Mouse (Mus musculus): ENCODE measurements around the gene Birc7. TPM values are rescaled to one million over a fixed set of nuclear protein-coding genes. Genes with fewer than 3 reads are reported as not detected.

Gene Birc7
- total RNA-seq, 2 experiments from 2014 or later: 0.33 TPM; not detected in 1

GRCm38 (mm10) chr2:180905556-180906221 is 23.1 kb upstream of the Birc7 start:
- DNase-seq: no peak

DNA sequence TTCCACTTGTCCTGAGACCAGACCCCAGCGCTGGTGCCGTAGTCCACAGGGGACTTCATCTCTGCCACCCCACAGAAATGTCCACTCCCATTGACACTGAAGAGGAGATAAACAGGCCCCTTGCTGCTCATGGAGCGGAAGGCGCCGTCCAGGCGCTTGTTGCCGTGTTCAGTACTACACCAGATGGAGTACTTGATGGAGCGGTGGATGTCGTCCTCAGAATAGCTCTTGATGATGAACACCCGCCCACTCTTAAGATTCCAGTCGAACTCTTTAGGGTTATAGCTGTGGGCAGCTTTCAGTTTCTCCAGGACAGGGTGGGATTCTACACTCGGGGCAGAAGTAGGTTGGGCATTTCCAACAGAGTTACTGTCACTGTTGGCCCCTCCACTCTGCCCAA is 17.9 kb upstream of the Birc7 start:
- DNase-seq: peak in 1 of 2 experiments; percentile 23

DNA sequence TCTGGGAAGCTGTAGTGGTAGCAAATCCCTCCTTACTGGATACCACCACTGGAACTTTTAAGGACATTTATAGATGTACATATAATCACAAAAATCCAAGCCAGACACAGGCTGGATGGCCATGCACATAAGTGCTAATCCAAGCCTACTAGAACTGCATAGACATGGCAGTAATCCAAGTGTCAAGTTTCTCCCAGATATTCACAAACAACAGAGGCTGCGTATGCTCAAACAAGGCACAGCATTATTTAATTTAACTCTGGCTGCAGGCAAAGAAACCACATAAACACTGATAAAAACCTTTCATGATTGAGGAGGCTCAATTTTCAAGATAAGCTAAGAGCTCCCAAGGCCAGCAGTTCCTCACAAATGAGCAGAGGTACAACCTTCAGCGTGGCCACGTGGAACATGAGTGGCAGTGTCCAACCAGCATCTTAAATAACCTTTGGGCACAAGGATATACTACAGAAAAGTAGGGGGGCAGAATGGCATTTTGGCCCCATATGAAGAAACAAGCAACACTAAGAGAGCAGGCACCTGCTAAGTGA is 12.9 kb upstream of the Birc7 start:
- DNase-seq: no peak

GRCm38 (mm10) chr2:180919913-180920809 is 8.7 kb upstream of the Birc7 start:
- DNase-seq: no peak

DNA sequence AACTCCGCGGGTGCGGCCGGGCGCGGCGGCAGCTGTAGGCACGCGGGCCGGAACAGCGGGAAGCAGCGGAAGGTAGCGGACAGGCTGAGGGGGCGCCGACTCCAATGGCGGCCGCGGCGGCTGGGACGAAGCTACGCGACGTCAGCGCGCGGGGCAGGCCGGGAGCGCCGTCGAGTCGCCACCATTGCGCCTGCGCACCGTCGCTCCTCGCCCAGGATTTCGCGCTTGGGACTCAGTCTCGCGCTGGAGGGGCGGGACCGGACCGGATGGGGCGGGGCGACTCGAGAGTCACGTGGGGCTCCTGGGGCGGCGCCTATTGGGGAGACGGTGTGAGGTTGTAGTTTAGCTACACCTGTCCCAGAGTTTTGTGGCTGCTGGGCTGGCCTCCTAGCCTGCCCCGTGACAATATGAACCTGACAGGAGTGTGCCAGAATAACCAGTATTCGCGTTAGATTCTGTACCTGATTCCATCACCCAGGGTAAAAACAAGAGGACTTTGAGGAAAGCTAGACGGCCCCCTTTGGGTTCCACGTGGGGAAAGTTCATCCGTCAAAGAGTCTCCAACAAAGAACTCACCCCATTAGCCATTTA is 7.9 kb upstream of the Birc7 start, which contains the start of gene Ythdf1:
Gene Ythdf1 (minus strand): TSS at position 140 of the 591 bp plus-strand sequence.
- DNase-seq: peak; percentile 97 to 98

DNA sequence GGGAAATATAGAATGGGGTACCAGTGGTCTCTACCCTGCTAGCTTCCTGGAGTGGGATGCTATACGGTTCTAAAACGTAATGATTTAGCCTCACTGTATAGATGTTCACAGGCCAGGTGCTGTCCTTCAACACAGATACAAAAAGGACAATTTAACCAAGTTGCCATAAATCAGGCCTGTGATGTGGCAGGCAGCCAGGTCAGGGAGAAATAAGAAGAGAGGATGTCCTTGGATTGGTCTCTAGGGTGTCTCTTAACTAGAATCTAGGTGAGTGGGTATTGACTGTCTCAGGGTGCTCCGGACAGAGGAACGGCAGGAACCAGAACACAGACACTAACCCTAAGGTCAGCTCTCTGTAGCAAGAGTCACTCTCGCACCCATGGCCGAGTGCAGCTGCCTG is 6.1 kb upstream of the Birc7 start:
- no peak for DNase-seq

DNA sequence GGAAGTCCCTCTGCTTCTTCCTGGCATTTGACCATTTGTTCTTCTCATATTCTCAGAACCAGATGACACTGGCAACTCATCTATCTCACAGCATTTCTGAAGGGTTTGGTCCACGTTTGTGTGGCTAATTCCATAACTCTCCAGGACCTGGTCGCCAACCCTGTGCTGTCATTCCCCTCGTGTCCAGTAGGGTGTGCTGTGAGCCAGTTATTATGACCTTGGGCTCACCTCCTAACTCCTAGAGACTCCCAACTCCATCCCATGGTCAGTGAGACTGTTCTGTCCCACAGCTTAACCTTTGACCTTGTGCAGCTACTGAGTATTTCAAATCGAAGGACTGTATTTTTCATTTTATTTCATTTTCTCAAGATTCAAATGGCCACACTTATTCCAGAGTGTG is 3.6 kb upstream of the Birc7 start:
- DNase-seq: peak; percentile 55 to 73

GRCm38 (mm10) chr2:180932418-180932817 is 3.6 kb downstream of the Birc7 start:
- no peak for DNase-seq

GRCm38 (mm10) chr2:180940187-180940586 is 11.4 kb downstream of the Birc7 start:
- DNase-seq: no peak

- DNase-seq: peak; percentile 36 to 48
These were observed 13.0 kb downstream of the Birc7 start for GRCm38 (mm10) chr2:180941869-180942268.

DNA sequence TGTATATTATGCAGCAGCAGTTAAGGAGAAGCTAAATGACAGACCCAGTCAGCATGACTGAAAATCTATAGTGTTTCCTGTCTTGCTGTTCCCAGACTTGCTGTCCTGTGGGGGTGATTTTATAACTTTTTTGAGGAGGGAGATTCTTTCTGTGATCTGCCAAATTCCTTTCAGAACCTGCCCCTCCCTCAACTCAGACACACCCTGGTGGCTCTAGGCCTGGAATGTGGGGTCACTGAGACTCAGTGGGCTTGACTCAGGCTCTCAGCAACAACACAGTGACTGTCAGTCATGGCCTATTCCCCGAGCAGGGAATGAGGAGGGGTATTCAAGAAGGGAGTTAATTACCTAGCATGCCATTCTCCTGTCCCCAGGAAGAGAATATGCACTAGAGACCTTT is 21.1 kb downstream of the Birc7 start:
- DNase-seq: no peak

- peak in 1 of 2 experiments; percentile 44 for DNase-seq
These were observed 23.9 kb downstream of the Birc7 start for GRCm38 (mm10) chr2:180952731-180953171.

- no peak for DNase-seq
These were observed 24.8 kb downstream of the Birc7 start for GRCm38 (mm10) chr2:180953638-180954037.

GRCm38 (mm10) chr2:180954061-180955047 is 25.5 kb downstream of the Birc7 start, which contains the start of gene Nkain4:
Gene Nkain4 (minus strand): TSS chr2:180954699.
- peak; percentile 47 to 55 for DNase-seq

- no peak for DNase-seq
These were observed 30.8 kb downstream of the Birc7 start for GRCm38 (mm10) chr2:180959605-180960004.

DNA sequence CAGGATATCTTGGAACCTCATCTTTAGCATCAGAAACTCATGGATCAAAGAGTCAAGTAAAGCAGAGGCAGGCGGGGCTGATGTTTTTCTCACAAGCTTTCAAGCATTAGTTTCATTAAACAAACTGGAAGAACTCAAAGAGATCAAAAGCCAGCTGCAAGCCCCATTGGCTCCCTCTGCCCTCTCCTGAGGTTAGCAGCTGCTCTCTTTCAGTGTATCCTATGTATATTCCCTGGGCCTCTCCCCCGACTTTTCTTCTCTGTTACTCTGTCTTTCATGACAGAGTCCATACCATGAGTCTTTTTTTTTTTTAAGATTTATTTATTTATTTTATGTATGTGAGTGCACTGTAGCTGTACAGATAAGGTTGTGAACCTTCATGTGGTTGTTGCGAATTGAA is 31.4 kb downstream of the Birc7 start:
- DNase-seq: no peak

DNA sequence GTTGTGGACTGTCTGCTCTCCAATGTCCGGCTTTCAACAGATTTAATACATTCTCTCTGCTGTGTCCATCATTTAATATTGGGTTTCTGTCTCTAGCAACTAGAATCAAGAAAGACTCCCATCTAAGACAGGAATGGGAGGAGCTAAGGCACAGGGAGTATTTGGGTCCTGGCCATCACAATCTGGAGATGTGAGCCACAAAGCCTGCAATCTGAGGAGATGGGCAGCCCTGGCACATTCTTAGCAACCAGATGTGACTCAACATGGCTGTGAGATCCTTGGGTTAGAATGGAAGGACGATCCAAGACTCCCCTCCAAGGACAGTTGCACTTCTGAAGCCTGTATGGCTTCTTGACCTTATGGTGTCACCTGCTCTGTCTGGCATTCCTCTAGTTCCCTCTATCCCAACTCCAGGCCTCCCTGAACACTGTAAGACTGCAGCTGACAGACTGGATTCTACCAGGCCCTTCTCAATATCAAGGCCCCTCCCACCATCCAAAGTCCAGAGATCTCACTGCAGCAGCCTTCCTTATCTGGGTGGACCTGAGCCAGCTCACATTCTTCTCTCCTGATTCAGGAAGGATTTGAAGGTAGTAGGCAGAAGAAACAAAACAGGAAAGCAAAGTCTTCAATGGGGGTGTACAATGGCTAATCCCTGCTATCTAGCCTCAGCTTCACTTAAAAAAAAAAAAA is 33.9 kb downstream of the Birc7 start:
- DNase-seq: no peak

DNA sequence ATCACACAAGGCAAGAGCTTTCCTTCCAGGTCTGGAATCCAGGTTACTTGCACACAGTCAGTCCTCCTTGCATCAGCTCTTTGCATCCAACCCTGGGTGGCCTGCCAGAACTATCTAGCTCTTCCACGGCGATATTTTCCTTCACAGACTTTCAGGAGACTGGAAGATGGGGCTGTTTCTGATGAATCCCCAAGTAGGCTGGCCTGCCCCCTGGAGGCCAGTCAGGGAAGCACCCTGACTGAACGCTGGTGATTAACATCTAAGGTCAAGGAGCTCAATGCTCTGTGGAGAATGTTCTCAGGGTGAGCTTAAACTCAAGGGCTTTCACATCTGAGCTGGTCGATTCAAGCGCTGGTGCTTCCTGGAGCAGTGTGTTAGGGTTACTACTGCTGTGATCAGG is 35.1 kb downstream of the Birc7 start:
- peak; percentile 65 to 71 for DNase-seq

DNA sequence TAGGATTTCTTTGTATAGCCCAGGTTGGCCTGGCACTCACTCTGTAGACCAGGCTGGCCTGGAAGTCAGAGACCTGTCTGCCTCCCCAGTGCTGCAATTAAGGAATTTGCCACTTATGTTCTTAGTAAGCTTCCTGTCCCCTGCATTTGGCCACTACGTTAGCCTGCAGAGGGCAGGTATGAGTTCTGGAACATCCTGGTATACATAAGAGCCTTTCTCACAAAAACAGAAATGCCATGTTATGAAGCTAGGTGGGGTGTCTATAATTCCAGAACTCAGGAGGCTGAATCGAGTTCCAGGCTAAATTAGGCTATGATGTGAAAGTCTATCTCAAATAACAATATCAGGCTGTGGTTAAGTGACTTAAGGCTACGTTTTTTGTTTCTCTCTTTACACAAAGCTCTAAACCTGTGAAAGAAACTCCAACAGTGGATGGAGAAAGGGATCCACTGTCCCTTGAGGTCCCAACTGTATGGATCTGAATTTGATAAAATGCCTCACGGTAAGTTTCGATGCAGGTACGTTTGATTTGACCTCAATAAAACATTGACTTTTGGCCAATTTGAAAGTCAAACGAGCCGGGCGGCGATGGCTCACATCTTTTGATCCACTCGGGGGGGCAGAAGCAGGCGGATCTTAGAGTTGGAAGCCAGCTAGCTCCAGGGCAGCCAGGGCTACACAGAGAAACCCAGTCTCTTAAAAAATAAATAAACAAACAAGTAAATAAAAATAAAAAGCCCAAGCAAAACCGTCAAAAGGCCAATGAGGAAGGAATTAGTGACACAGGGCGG is 37.5 kb downstream of the Birc7 start:
- no peak for DNase-seq

Measured in layer of hippocampus, postnatal 36 days (tissue).